Mouse (Mus musculus): ENCODE data around the gene Mrpl42. TPM values are rescaled to one million over a fixed set of nuclear protein-coding genes. Genes with fewer than 3 reads are reported as not detected.
"Not testable (repeated sequence)": the region's sequence is repeated elsewhere in the genome, so short reads cannot be mapped to it uniquely, and the experiment has no call there.

The Mrpl42 gene
- 100 to 1,000 TPM; 222 to 273 TPM for total RNA-seq (2021)
- long read RNA-seq, experiment 1, transcript Mrpl42-203 (6 exons, 661 nt), result major isoform, 101 of 115 reads
- long read RNA-seq, experiment 1, partial matches to known transcripts, result 5 of 115 reads
- long read RNA-seq, experiment 1, other reads (novel, unspliced or antisense), result 9 of 115 reads
- long read RNA-seq, experiment 2, transcript Mrpl42-203 (6 exons, 661 nt), result major isoform, 123 of 130 reads
- long read RNA-seq, experiment 2, partial matches to known transcripts, result 4 of 130 reads
- long read RNA-seq, experiment 2, other reads (novel, unspliced or antisense), result 3 of 130 reads

DNA sequence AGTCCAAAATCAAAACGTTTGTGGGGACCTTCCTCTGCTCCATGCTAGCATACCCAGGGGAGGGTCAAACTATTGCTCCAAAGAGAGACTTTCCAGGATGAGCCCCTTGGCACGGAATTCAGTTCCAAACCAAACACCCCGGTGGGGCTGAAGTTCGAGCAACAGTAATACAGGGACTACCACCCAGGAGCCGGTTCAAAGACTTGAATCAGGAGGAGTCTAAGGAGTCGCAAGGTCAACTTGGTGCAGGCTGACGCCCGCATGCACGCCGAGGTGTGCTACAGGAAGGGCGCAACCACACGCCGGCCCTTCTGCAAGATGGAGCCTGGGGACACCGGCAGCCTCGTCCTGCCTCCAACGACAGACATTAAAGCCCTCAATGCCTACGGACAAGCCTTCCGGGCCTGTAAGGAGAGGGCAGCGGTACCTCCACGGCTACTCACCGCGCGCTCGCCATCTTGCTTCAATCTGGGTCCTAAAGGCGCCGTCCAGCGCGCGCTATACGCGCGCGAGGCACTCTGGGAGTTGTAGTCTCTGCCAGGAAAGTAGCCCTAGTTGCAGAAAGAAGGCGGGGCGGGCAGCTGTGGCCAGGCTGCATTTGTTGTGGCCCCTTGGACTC is at the start of gene Mrpl42:
Gene Mrpl42 (minus strand): TSS at position 478 of the 619 bp plus-strand sequence.
- DNase-seq, result peak; percentile 84

DNA sequence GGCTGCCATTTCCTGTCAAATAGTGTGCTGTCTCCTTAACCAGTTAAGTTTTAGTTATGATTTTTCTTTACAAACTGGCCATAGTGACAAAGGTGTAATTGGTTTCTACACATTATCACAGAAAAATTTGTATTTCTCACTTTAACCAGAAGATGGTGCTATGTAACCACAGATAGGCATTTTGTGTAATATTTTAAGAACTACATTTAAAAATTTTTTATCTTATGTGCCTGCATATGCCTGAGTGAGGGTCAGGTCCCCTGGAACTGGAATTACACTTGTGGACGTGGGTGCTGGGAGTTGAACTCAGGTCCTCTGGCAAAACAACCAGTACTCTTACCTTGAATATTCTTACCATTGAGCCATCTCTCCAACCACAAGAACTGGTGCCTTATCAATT is 48.8 kb upstream of the Mrpl42 start:
- DNase-seq, result no peak

DNA sequence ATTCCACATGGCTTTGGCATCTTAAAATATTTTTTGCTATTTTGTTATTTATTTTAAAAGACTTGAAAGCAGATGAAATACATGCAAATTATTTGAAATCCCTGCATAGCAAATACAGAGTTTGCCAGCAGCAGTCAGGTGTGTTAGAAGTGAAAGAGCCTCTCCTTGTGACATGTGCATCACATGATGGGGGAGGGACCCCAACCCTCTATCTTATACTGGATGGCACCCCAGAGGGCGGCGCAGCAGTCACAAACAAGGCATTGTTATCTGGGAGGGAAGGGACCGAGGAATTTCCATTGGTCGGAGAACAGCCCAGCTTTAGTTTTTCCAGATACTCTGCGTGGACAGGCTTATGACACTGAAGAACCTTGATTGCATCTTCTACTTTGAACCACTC is 47.3 kb upstream of the Mrpl42 start:
- not testable (repeated sequence) for DNase-seq

DNA sequence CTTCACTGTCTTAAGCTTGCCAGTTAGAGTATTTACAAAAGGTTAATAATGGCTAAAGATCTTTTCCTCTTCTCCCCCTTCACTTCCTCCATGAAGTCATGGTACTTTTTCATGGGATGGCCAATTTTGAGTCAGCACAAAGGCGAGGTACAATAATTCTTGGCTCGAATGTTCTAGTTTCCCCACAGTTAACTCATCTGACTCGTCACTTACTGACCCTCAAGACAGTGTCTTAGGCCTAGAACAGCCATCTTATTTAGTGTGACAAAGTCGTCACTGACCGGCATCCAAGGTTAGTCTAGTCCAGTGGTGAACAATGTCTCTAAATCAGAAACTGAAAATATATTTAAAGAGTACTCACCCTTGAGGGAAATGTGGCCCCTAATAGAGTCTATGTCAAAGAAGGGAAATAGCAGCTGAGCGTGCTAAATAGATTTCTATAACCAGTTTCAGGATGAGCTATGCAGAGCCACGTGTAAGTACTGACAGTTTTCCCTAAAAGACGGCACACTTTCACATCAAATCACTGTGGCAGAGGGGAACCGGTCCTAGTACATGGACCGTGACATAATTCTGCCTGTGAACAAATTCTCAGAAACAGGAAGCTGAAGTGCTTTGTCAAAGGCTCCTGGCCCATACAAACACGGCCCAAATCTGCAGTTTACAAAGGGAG is 46.5 kb upstream of the Mrpl42 start:
- no peak for DNase-seq

DNA sequence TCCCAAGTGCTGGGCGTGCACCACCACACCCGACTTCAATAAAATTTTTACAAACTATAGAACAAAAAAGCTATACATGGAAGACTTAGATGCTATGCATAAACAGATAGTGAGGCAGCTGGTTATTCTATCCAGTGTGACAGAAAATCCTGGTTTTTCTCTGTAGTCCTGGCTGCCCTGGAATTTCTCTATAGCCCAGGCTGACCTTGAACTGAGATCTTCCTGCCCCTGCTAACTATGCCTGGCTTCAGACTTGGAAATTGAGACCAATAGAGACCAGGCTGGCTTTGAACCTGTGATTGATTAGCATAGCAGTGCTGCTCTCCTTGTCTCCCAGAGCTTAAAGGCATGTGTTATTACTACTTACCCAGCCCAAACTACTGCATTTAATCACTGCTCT is 44.4 kb upstream of the Mrpl42 start:
- no peak for DNase-seq

DNA sequence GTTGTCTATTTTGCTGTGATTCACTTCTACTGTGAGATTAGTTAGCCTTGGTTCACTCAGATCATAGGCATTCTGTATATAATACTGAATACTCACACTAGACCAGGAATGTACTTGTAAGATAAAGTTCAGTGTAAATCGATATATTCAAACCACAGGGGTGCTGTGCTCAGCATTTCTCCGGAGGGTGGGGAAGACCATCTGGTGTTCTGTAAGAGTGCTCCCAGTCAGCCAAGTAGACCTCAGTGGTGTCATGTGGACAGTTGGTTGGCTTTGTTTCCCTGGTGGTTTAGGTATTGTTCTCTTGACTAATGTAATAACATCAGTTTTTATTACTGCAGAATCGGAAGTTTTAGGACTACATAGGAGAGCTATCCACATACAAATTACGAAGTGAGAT is 43.3 kb upstream of the Mrpl42 start:
- DNase-seq, result no peak

DNA sequence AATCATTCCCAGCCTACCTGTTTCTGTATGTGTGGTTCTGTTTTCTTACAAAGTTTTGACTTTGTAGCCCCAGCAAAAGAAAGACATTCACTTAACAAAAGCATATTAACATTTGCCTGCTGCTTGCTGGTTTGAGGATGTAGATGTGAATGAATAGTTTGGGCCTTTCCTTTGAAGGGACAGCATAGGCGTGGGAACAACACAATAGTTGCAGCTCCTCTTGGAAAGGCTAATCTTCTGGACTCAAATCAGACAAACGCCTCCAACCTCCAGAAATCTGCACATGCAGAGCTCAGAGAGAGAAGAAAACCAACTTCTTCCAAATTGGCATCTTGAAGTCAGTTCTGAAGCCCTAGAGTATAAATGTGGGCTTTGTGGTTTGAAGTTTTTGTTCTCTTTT is 42.9 kb upstream of the Mrpl42 start:
- DNase-seq, result no peak

DNA sequence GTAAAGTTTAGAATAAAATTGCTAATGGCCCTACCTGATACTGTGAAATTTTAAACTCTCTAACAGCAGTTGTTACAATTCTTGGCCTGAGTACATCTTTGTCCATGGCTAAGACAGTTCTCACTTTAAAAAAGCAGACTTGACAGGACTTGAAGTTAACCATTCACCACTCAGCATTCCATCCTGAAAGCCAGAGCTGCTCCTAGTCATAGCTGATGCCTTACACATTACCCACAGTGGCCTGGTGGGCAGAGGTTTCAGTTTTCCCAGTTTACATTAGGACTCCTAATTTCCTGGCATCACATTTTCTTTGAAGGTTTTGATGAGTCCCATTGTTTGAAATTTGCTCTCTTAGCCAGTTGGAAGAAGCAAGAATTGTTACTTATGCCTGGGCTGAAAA is 42.3 kb upstream of the Mrpl42 start:
- DNase-seq, result no peak

DNA sequence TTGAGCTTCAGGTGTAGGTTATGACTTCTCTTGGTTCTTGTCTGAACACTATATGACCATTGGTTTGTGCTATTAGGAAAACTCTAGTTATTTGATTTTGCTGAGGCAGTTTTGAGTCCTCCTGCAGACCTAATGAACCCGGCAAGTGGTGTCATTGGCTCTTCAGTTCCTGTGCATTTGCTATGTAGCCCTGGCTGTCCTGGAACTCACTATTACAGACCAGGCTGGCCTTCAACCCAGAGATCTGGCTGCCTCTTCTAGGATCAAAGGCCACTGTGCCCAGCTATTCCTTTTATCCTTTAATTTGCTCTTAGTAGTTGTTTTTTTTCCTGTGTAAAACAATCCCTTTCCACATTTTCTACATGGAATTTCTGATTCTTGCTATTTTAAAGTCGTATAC is 41.6 kb upstream of the Mrpl42 start:
- DNase-seq, result no peak

DNA sequence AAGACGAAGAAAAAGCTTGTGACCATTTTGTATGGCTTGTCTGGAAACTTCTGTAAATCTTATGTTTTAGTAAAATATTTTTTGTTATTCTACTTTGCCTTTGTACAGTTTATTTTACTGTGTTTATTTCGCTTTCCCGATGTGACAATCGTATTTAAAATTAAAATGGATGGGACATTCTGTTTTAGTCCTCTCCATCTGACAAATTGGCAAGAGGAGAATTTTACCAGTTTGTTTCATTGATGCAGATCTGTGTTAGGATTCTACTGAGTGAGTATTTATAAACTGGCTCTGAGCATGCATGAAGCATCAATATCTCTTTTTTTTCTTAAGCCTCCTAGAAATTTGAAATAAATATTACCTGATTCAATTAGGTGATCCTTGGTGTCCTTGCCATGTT is 41.2 kb upstream of the Mrpl42 start:
- DNase-seq, result no peak

DNA sequence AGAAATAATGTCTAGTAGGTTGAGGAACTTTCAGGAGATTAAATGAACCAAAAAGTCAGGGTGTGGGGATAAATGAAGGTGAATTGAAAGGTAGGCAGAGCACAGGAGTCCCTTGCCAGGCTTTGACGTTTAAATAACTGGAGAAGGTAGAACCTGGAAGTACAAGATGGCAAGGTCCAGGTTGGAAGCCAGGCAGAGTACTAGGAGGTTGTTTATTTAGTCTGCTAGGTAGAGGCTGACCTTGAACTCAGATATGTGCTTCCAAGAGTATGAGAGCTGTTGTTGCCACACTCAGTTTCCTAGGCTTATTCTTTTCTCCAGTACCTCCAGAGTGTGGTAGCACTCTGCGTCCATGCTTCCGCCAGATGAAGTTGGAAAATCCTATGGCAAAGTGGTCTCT is 38.1 kb upstream of the Mrpl42 start:
- no peak for DNase-seq

DNA sequence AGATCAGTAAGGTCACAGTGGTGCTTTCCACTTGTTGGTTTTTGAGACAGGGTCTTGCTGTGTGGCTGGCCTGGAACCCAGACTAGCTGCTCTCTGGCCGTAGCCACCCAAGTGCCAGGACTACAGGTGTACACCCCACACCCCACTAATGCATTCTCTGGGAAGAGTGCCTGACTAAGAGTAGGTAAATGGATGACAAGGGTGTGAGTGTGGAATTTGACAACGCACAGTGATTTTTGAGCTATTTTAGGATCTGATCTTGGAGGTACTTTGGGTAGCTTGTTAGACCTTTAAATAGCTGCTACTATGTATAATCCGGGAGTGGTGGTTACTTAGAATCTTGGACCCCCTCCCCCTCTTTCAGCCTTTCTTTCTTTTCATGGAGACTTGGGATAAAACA is 37.5 kb upstream of the Mrpl42 start:
- DNase-seq, result no peak

DNA sequence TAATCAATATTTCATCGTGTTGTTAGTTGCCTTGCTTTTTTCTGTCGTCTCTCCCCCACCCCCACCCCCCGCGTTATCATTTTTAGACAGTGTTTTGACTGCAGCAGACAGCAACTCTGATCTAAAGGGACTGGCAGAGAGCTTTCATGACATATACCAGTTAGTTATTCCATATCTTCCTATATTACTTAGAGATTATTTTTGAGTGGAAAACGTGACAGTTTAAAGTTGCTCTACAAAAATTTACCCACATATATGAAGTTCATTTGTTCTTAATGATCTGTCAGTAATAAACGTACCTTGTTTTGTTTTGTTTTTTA is 34.4 kb upstream of the Mrpl42 start:
- DNase-seq, result no peak

DNA sequence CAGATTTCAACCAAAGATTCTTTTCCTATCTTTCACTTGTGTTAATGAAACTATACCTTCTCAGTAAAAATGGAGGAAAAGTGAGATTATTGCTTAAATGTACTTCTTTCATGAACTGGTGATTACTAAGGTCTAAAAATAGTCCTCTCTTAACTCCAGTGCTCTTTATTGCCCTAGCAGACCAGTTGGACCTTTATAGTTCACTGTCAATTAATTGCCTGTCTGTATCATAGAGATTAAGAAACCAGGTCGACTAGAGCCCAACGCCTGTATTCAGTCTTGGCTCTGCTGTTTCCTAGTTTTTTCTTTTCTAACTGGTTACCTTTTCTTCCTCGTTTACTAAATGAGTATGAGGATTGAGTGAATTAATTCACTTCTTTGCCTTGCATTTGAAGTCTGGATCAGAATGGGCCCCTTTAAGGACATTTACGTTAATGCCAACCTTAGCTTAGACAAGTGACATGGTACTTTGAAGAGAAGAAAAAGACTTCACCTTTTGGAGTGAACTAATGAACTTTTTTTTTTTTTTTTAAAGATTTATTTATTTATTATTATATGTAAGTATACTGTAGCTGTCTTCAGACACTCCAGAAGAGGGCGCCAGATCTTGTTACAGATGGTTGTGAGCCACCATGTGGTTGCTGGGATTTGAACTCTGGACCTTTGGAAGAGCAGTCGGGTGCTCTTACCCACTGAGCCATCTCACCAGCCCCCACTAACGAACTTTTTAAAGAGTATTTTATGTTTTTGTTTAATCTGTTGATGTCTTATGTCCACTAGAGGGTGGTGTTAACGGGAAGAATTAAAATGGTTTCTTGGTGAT is 33.9 kb upstream of the Mrpl42 start:
- no peak for DNase-seq

DNA sequence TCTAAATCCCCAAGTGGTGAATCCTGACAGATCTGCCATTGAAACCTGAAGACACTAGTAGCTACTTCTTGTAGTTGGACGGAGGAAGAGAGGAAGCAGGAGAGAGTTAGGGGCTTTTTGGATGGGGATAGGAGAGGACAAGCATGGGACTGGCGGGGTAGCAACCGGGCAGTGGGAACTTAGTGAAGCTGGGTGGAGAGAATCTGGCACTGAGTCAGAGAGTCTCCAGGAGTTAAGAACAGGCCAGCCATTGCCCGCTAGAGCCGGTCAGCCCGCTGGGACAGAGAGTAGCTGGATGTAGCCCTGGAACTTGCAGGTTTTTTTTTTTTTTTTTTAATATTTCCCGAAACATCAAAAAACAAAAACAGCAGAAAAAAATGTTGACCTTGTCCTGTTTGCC is 31.6 kb upstream of the Mrpl42 start:
- no peak for DNase-seq

DNA sequence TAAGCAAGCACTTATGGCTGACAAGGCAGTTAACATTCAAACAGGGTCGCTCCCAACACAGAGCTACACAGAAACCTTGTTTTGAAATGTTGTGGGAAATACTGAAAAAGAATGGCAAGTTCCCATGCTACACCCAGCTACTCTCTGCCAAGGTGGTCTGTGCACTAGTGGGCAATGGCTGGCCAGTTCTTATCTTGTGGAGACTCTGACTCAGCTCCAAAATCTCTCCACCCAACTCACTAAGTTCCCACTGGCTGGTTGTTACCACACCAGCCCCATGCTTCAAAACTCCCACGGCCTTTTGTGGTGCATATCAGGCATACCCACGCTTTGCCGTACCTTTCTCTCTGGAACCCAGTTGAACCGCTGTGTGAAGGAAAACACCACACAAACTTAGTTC is 31.2 kb upstream of the Mrpl42 start:
- no peak for DNase-seq

DNA sequence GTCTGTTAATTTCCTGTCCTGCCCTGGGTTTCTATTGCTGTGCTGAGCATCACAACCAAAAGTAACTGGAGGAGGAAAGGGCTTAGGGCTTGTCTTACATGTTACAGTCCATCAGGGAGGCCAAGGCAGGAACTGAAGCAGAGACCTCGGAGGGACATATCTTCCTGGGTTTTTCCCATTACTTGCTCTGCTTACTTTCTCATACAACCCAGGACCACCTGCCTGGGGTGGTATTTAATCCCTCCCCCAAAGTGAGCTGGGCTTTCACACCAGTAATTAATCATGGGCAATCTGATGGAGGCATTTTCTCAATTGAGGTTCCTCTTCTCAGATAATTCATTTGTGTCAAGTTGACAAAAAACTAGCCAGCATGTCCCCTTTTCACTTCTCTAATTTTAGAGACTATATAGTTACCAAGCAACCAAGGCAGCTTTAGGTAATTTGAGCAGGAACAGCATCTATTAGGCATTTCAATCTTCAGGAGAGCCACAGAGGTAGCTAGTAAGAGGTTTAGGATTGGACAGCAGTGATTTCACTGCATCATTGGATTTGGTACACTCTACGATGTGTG is 28.9 kb upstream of the Mrpl42 start:
- no peak for DNase-seq

DNA sequence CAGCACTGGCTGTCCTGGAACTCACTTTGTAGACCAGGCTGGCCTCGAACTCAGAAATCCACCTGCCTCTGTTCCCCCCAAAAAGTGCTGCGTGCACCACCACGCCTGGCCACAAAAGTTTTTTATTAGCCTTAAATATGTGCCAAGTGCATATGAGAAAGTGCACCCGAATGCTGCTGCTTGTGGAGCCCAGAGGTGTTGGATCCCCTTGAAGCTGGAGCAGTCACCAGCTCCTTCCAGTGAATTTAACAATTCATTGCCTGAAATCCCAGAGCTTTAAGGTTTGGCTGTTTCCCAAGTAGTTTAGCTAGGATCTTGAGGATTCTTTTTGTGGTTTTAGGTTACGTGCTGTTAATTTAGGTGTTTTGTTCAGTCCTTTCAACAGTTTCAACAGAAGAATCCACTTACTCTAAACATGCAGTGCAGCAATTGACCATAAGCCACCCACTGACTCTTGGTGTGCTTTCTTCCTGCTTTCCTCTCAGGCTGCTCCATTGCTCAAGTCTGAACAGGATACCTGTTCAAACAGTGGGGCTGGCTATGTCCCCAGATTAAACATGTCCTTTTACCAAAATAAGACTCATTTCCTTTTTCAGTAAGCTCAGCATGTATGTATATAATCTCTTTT is 24.9 kb upstream of the Mrpl42 start:
- no peak for DNase-seq

DNA sequence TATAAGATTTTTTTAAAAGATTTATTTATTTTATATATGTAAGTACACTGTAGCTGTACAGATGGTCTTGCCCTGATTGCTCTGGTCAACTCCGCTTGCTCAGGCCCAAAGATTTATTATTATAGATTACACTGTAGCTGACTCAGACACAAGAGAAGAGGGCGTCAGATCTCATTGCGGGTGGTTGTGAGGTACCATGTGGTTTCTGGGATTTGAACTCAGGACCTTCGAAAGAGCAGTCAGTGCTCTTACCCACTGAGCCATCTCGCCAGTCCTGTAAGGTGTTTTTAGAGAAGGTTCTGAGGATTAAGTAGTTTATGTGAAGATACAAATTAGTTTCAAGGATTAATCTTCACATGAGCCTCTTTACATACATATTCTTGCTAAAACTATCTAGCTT is 24.1 kb upstream of the Mrpl42 start:
- DNase-seq, result no peak

DNA sequence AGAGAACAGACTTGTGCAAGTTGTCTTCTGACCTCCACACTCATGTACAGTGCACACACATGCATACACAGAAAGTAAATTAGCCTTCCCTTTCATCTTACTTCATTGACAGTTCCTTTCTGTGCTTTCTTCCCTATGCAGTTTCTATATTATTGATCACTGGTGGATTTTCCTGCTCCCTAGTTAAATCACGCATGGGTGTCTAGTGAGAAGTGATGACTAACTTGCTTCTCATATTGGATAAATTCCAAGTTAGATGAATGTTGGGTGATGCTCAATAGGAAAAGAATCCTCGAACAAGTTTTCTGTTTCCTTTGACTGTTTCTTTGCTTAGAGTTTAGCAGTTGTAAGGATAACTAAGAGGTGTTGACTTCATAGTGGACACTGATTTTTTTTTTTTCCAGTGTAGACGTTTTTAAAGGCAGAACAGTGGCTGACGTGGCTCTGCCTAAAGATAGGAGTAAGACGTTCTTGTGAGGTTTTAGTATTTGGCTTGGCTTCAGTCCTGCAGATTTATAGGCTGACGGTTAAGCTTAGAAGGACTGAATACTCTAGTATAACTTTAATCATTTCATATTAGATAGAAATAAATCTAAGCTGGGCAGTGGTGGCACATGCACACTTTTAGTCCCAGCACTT is 23.4 kb upstream of the Mrpl42 start:
- DNase-seq, result no peak

DNA sequence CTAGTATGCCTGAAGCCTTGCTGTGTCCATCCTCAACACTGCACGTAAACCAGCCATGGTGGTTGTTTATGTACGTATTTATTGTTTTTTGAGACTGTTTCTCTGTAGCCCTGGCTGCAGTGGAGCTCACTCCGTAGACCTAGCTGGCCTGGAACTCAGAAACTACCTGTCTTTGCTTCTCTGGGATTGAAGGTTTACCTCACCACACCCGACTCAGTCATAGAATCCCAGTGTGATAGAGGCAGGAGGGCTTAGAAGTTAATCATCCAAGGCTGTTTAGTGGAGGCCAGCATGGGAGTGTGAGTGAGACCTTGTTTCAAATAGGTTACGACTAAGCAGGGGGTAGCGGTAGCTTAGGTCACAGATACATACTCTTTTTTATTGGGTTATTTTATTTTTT is 15.9 kb upstream of the Mrpl42 start:
- no peak for DNase-seq

Measured in gastrocnemius, postnatal 10 days (tissue).